Mouse (Mus musculus): ENCODE measurements around the gene Igll1. TPM values are rescaled to one million over a fixed set of nuclear protein-coding genes. Genes with fewer than 3 reads are reported as not detected.

Gene Igll1
- 0.95 and 1.4 TPM in 2 replicates for polyA plus RNA-seq (2015; fragmentation: Nextera tagmentation; extraction: Ambion mirVana)

GRCm38 (mm10) chr16:16863978-16864377 lies at the start of gene Igll1:
Gene Igll1 (minus strand): TSS chr16:16863985.

GRCm38 (mm10) chr16:16896382-16897055 lies 32.7 kb upstream of the Igll1 start, which contains the start of gene Ppm1f:
Gene Ppm1f (plus strand): TSS chr16:16896469.

GRCm38 (mm10) chr16:16870617-16871331 lies 7.0 kb upstream of the Igll1 start, which contains the start of the genes Top3b and Vpreb1:
Gene Top3b (plus strand): TSS chr16:16870736.
Gene Vpreb1 (minus strand): TSS chr16:16870843.

GRCm38 (mm10) chr16:16828757-16829615 lies 34.8 kb downstream of the Igll1 start, which contains the start of gene Spag6l:
Gene Spag6l (minus strand): TSS chr16:16829456.

Other genes starting within 250 kb of the Igll1 start
- gene Olfr19, start 187.6 kb downstream of the Igll1 start, polyA plus RNA-seq (2015; fragmentation: Nextera tagmentation; extraction: Ambion mirVana), result not detected in 2 replicates
- gene Spag6l, start 34.5 kb downstream of the Igll1 start, polyA plus RNA-seq (2015; fragmentation: Nextera tagmentation; extraction: Ambion mirVana), result 0.32 and 0.40 TPM in 2 replicates
- gene Top3b, start 6.8 kb upstream of the Igll1 start, polyA plus RNA-seq (2015; fragmentation: Nextera tagmentation; extraction: Ambion mirVana), result 28.4 and 47.1 TPM in 2 replicates
- gene Vpreb1, start 6.9 kb upstream of the Igll1 start, polyA plus RNA-seq (2015; fragmentation: Nextera tagmentation; extraction: Ambion mirVana), result 1.8 TPM in 2 replicates
- gene Ppm1f, start 32.5 kb upstream of the Igll1 start, polyA plus RNA-seq (2015; fragmentation: Nextera tagmentation; extraction: Ambion mirVana), result 11.7 and 15.3 TPM in 2 replicates
- gene Mapk1, start 119.4 kb upstream of the Igll1 start, polyA plus RNA-seq (2015; fragmentation: Nextera tagmentation; extraction: Ambion mirVana), result 101 and 153 TPM in 2 replicates
- 24.9 and 33.5 TPM in 2 replicates for gene Ypel1, start 205.7 kb upstream of the Igll1 start, polyA plus RNA-seq (2015; fragmentation: Nextera tagmentation; extraction: Ambion mirVana)
- 82.9 and 125 TPM in 2 replicates for gene Ppil2, start 247.3 kb upstream of the Igll1 start, polyA plus RNA-seq (2015; fragmentation: Nextera tagmentation; extraction: Ambion mirVana)